Mouse (Mus musculus): ENCODE data around the gene Lrpprc. TPM values are rescaled to one million over a fixed set of nuclear protein-coding genes. Genes with fewer than 3 reads are reported as not detected.

The Lrpprc gene
- polyA plus RNA-seq, 1 experiment from 2014 or later, result 51.4 TPM

- Histone ChIP-seq H3K4me1 (ENCODE audit: control insufficient read depth, insufficient read depth, low read length) (no peaks in the 10 kb centered on the region), H3K4me2 (replicated peaks; ENCODE audit: low read depth, low read length) (no peak overlapping the region), H3K27me3 (ENCODE audit: control insufficient read depth, insufficient read depth, low read length) (no peaks in the 10 kb centered on the region), H3K9me3 (ENCODE audit: control insufficient read depth, low read depth, low read length) (no peaks in the 10 kb centered on the region), H3K4me3 (ENCODE audit: low read depth, low read length) (no peak overlapping the region), H3K36me3 (ENCODE audit: control insufficient read depth, insufficient read depth, low read length) (no peaks in the 10 kb centered on the region), H3K9ac (replicated peaks; ENCODE audit: low read depth, low read length) (no peak overlapping the region), H3K27ac (ENCODE audit: low read length) (no peak overlapping the region)
- whole genome bisulfite sequencing, result 90% methylated on average over 5 of the region's 5 CpGs
- no peak for ATAC-seq (ENCODE audit: insufficient number of reproducible peaks, insufficient read depth, low FRiP score, low read depth)
Observed at GRCm38 (mm10) chr17:84783491-84783890, 7.1 kb downstream of the Lrpprc start.

GRCm38 (mm10) chr17:84780321-84780720, 10.3 kb downstream of the Lrpprc start:
- Histone ChIP-seq H3K36me3 (ENCODE audit: control insufficient read depth, insufficient read depth, low read length) (peaks cover 9% of the 10 kb centered on the region), H3K9ac (replicated peaks; ENCODE audit: low read depth, low read length) (no peak overlapping the region), H3K9me3 (ENCODE audit: control insufficient read depth, low read depth, low read length) (no peaks in the 10 kb centered on the region), H3K27me3 (ENCODE audit: control insufficient read depth, insufficient read depth, low read length) (no peaks in the 10 kb centered on the region), H3K4me2 (replicated peaks; ENCODE audit: low read depth, low read length) (no peak overlapping the region), H3K4me3 (ENCODE audit: low read depth, low read length) (no peak overlapping the region), H3K4me1 (ENCODE audit: control insufficient read depth, insufficient read depth, low read length) (no peaks in the 10 kb centered on the region), H3K27ac (ENCODE audit: low read length) (no peak overlapping the region)
- whole genome bisulfite sequencing, result 98% methylated on average over 6 of the region's 6 CpGs
- ATAC-seq (ENCODE audit: insufficient number of reproducible peaks, insufficient read depth, low FRiP score, low read depth), result no peak

GRCm38 (mm10) chr17:84778477-84778978, 12.1 kb downstream of the Lrpprc start:
- 78% methylated on average over 7 of the region's 7 CpGs for WGBS
- no peaks in the 10 kb centered on the region for H3K27me3 ChIP-seq (ENCODE audit: control insufficient read depth, insufficient read depth, low read length)
- H3K4me1 ChIP-seq (ENCODE audit: control insufficient read depth, insufficient read depth, low read length), result no peaks in the 10 kb centered on the region
- H3K4me3 ChIP-seq (ENCODE audit: low read depth, low read length), result no peak overlapping the region
- H3K27ac ChIP-seq (ENCODE audit: low read length), result peak overlapping the region; percentile 33; the same call in 1 of the 2 replicates
- peaks cover 13% of the 10 kb centered on the region for H3K36me3 ChIP-seq (ENCODE audit: control insufficient read depth, insufficient read depth, low read length)
- no peak for ATAC-seq (ENCODE audit: insufficient number of reproducible peaks, insufficient read depth, low FRiP score, low read depth)
- H3K9me3 ChIP-seq (ENCODE audit: control insufficient read depth, low read depth, low read length), result no peaks in the 10 kb centered on the region
- no peak overlapping the region for H3K4me2 ChIP-seq (replicated peaks; ENCODE audit: low read depth, low read length)
- no peak overlapping the region for H3K9ac ChIP-seq (replicated peaks; ENCODE audit: low read depth, low read length)

GRCm38 (mm10) chr17:84776362-84777000, 14.1 kb downstream of the Lrpprc start:
- ATAC-seq (ENCODE audit: insufficient number of reproducible peaks, insufficient read depth, low FRiP score, low read depth), result peak; percentile 75; the same call in 1 of the 2 replicates
- no peaks in the 10 kb centered on the region for H3K27me3 ChIP-seq (ENCODE audit: control insufficient read depth, insufficient read depth, low read length)
- peaks cover 13% of the 10 kb centered on the region for H3K36me3 ChIP-seq (ENCODE audit: control insufficient read depth, insufficient read depth, low read length)
- no peak overlapping the region for H3K4me2 ChIP-seq (replicated peaks; ENCODE audit: low read depth, low read length)
- H3K9me3 ChIP-seq (ENCODE audit: control insufficient read depth, low read depth, low read length), result no peaks in the 10 kb centered on the region
- no peak overlapping the region for H3K4me3 ChIP-seq (ENCODE audit: low read depth, low read length)
- 0 out of 2 replicates have a peak overlapping the region, but pooled peaks have one; percentile 2 for H3K27ac ChIP-seq (ENCODE audit: low read length)
- H3K9ac ChIP-seq (replicated peaks; ENCODE audit: low read depth, low read length), result no peak overlapping the region
- WGBS, result 82% methylated on average over 16 of the region's 16 CpGs
- H3K4me1 ChIP-seq (ENCODE audit: control insufficient read depth, insufficient read depth, low read length), result no peaks in the 10 kb centered on the region

GRCm38 (mm10) chr17:84775291-84775690, 15.3 kb downstream of the Lrpprc start:
- no peak for ATAC-seq (ENCODE audit: insufficient number of reproducible peaks, insufficient read depth, low FRiP score, low read depth)
- H3K4me2 ChIP-seq (replicated peaks; ENCODE audit: low read depth, low read length), result no peak overlapping the region
- H3K4me3 ChIP-seq (ENCODE audit: low read depth, low read length), result no peak overlapping the region
- no peak overlapping the region for H3K9ac ChIP-seq (replicated peaks; ENCODE audit: low read depth, low read length)
- H3K27me3 ChIP-seq (ENCODE audit: control insufficient read depth, insufficient read depth, low read length), result no peaks in the 10 kb centered on the region
- peaks cover 21% of the 10 kb centered on the region for H3K36me3 ChIP-seq (ENCODE audit: control insufficient read depth, insufficient read depth, low read length)
- no peak overlapping the region for H3K27ac ChIP-seq (ENCODE audit: low read length)
- no peaks in the 10 kb centered on the region for H3K4me1 ChIP-seq (ENCODE audit: control insufficient read depth, insufficient read depth, low read length)
- no peaks in the 10 kb centered on the region for H3K9me3 ChIP-seq (ENCODE audit: control insufficient read depth, low read depth, low read length)
- WGBS, result 92% methylated on average over 10 of the region's 10 CpGs

GRCm38 (mm10) chr17:84771882-84772281, 18.7 kb downstream of the Lrpprc start:
- Histone ChIP-seq H3K27ac (ENCODE audit: low read length) (no peak overlapping the region), H3K4me2 (replicated peaks; ENCODE audit: low read depth, low read length) (no peak overlapping the region), H3K9ac (replicated peaks; ENCODE audit: low read depth, low read length) (no peak overlapping the region), H3K4me1 (ENCODE audit: control insufficient read depth, insufficient read depth, low read length) (no peaks in the 10 kb centered on the region), H3K9me3 (ENCODE audit: control insufficient read depth, low read depth, low read length) (no peaks in the 10 kb centered on the region), H3K4me3 (ENCODE audit: low read depth, low read length) (no peak overlapping the region), H3K27me3 (ENCODE audit: control insufficient read depth, insufficient read depth, low read length) (no peaks in the 10 kb centered on the region), H3K36me3 (ENCODE audit: control insufficient read depth, insufficient read depth, low read length) (peaks cover 33% of the 10 kb centered on the region)
- no peak for ATAC-seq (ENCODE audit: insufficient number of reproducible peaks, insufficient read depth, low FRiP score, low read depth)
- 92% methylated on average over 9 of the region's 9 CpGs for WGBS

- Histone ChIP-seq H3K27ac (ENCODE audit: low read length) (no peak overlapping the region), H3K36me3 (ENCODE audit: control insufficient read depth, insufficient read depth, low read length) (peaks cover 14% of the 10 kb centered on the region), H3K4me2 (replicated peaks; ENCODE audit: low read depth, low read length) (no peak overlapping the region), H3K4me1 (ENCODE audit: control insufficient read depth, insufficient read depth, low read length) (0 out of 2 replicates have a peak, but pooled peaks cover 4% of the 10 kb centered on the region), H3K9ac (replicated peaks; ENCODE audit: low read depth, low read length) (no peak overlapping the region), H3K4me3 (ENCODE audit: low read depth, low read length) (no peak overlapping the region), H3K9me3 (ENCODE audit: control insufficient read depth, low read depth, low read length) (no peaks in the 10 kb centered on the region), H3K27me3 (ENCODE audit: control insufficient read depth, insufficient read depth, low read length) (no peaks in the 10 kb centered on the region)
- ATAC-seq (ENCODE audit: insufficient number of reproducible peaks, insufficient read depth, low FRiP score, low read depth), result no peak
- WGBS, result 83% methylated on average over 8 of the region's 8 CpGs
Observed at GRCm38 (mm10) chr17:84758971-84759370, 31.6 kb downstream of the Lrpprc start.

- H3K9ac ChIP-seq (replicated peaks; ENCODE audit: low read depth, low read length), result no peak overlapping the region
- H3K36me3 ChIP-seq (ENCODE audit: control insufficient read depth, insufficient read depth, low read length), result peaks cover 14% of the 10 kb centered on the region
- H3K4me2 ChIP-seq (replicated peaks; ENCODE audit: low read depth, low read length), result no peak overlapping the region
- ATAC-seq (ENCODE audit: insufficient number of reproducible peaks, insufficient read depth, low FRiP score, low read depth), result no peak
- 36% methylated on average over 10 of the region's 10 CpGs for WGBS
- H3K9me3 ChIP-seq (ENCODE audit: control insufficient read depth, low read depth, low read length), result no peaks in the 10 kb centered on the region
- no peak overlapping the region for H3K27ac ChIP-seq (ENCODE audit: low read length)
- H3K4me3 ChIP-seq (ENCODE audit: low read depth, low read length), result no peak overlapping the region
- H3K4me1 ChIP-seq (ENCODE audit: control insufficient read depth, insufficient read depth, low read length), result 0 out of 2 replicates have a peak, but pooled peaks cover 4% of the 10 kb centered on the region
- H3K27me3 ChIP-seq (ENCODE audit: control insufficient read depth, insufficient read depth, low read length), result no peaks in the 10 kb centered on the region
Observed at GRCm38 (mm10) chr17:84758374-84758773, 32.2 kb downstream of the Lrpprc start.
